Mouse (Mus musculus) liver, embryonic 14.5 days (tissue): ENCODE measurements around the gene Mafb.

Source experiments
- CTCF ChIP-seq: IDR thresholded peaks from 2 replicates; pipeline ENCODE4 v1.5.1; 2016; ENCODE audit warnings: antibody characterized with exemption, low read depth, control low read depth
- EP300 ChIP-seq: IDR thresholded peaks from 2 replicates; pipeline ENCODE4 v1.6.1; 2016; ENCODE audit warnings: antibody characterized with exemption, low read depth

GRCm38 (mm10) chr2:160340121-160340520 lies 26.7 kb downstream of the Mafb start:
- no peak for TF ChIP-seq CTCF
- no peak for TF ChIP-seq EP300
